Mouse (Mus musculus): ENCODE measurements around the gene Tgfbi.

Gene Tgfbi

GRCm38 (mm10) chr13:56634920-56635319 is 25.6 kb downstream of the Tgfbi start:
- 58% methylated on average over 7 of the region's 7 CpGs for WGBS

GRCm38 (mm10) chr13:56637027-56637426 is 27.7 kb downstream of the Tgfbi start:
- 97% methylated on average over 8 of the region's 8 CpGs for WGBS

- 95% methylated on average over 2 of the region's 2 CpGs for WGBS
Observed at GRCm38 (mm10) chr13:56641746-56642145, 32.4 kb downstream of the Tgfbi start.

GRCm38 (mm10) chr13:56644031-56644430 is 34.7 kb downstream of the Tgfbi start:
- 98% methylated on average over 3 of the region's 3 CpGs for WGBS

- 91% methylated on average over 6 of the region's 6 CpGs for WGBS
Observed at GRCm38 (mm10) chr13:56645744-56646143, 36.4 kb downstream of the Tgfbi start.

- WGBS = 79% methylated on average over 10 of the region's 10 CpGs
Observed at GRCm38 (mm10) chr13:56647597-56648405, 38.5 kb downstream of the Tgfbi start.

- WGBS = 93% methylated on average over 2 of the region's 2 CpGs
Observed at GRCm38 (mm10) chr13:56650020-56650419, 40.7 kb downstream of the Tgfbi start.

- WGBS = 87% methylated on average over 8 of the region's 8 CpGs
Observed at GRCm38 (mm10) chr13:56652381-56652780, 43.1 kb downstream of the Tgfbi start.

GRCm38 (mm10) chr13:56654176-56654575 is 44.9 kb downstream of the Tgfbi start:
- 88% methylated on average over 5 of the region's 5 CpGs for WGBS

- whole genome bisulfite sequencing = 34% methylated on average over 7 of the region's 7 CpGs
Observed at GRCm38 (mm10) chr13:56657946-56658512, 48.7 kb downstream of the Tgfbi start.

GRCm38 (mm10) chr13:56658931-56659330 is 49.6 kb downstream of the Tgfbi start:
- 78% methylated on average over 6 of the region's 6 CpGs for WGBS

- WGBS = 60% methylated on average over 7 of the region's 7 CpGs
Observed at GRCm38 (mm10) chr13:56661914-56662621, 52.7 kb downstream of the Tgfbi start.

GRCm38 (mm10) chr13:56664256-56665170 is 55.2 kb downstream of the Tgfbi start:
- WGBS = 75% methylated on average over 17 of the region's 17 CpGs

- WGBS = 37% methylated on average over 11 of the region's 11 CpGs
Observed at GRCm38 (mm10) chr13:56671206-56671605, 61.9 kb downstream of the Tgfbi start.

GRCm38 (mm10) chr13:56677731-56678130 is 68.4 kb downstream of the Tgfbi start:
- WGBS = 75% methylated on average over 4 of the region's 4 CpGs

- WGBS = 47% methylated on average over 10 of the region's 10 CpGs
Observed at GRCm38 (mm10) chr13:56678188-56678787, 69.0 kb downstream of the Tgfbi start.

- 73% methylated on average over 10 of the region's 10 CpGs for WGBS
Observed at GRCm38 (mm10) chr13:56678826-56679504, 69.6 kb downstream of the Tgfbi start.

- WGBS = 76% methylated on average over 4 of the region's 4 CpGs
Observed at GRCm38 (mm10) chr13:56681924-56682323, 72.6 kb downstream of the Tgfbi start.

GRCm38 (mm10) chr13:56682326-56682725 is 73.0 kb downstream of the Tgfbi start:
- 51% methylated on average over 17 of the region's 17 CpGs for WGBS

- 60% methylated on average over 7 of the region's 7 CpGs for WGBS
Observed at GRCm38 (mm10) chr13:56683306-56683705, 74.0 kb downstream of the Tgfbi start.

All from cerebral cortex, adult 2 months (tissue).